Mouse (Mus musculus): ENCODE results near the gene Agps.

Agps gene

DNA sequence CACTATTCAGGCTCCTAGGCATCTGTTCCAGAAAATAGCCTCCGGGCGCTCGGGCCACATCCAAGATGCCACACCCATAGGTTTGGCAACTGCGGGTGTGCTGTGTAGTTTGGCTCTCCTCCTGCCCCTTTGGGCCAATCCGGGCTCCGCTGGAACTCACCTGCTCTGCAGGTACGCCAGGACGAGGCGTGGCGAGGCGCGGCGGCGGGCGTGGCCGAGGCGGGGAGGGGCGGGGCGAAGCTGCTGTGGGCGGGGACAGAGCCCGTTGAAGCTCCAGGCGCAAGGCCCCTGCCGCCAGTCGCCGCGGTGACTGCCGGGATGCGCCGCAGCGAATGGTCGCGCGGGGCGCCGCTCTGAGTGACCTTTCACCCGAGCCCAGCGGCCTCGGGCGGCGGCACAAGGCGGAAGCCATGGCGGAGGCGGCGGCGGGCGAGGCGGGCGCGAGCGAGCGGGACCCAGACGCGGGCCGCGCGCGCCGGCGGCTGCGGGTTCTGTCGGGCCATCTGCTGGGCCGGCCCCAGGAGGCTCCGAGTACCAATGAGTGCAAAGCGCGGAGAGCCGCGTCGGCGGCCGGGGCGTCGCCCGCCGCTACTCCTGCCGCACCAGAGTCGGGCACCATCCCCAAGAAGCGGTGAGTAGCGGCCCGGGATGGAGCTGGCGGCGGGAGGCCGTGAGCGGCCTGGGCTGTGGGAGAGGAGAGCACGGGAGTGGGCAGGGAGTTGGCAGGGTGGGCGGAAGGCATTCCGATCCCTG is at the start of gene Agps:
Gene Agps, plus strand, starts transcription at position 297 of the 753 bp plus-strand sequence.
- Histone ChIP-seq H3K4me3 (replicated peaks; ENCODE audit: low read length) (peak within 1 kb of the TSS; percentile 97), H3K36me3 (ENCODE audit: insufficient read depth, low read length) (peaks cover 23% of the 10 kb centered on the region), H3K27me3 (ENCODE audit: insufficient read depth, low read length) (no peaks in the 10 kb centered on the region), H3K9me3 (ENCODE audit: low read length) (no peaks in the 10 kb centered on the region), H3K4me1 (replicated peaks; ENCODE audit: low read depth, low read length) (peaks cover 34% of the 10 kb centered on the region)
- no peak for TF ChIP-seq CTCF (conservative IDR thresholded peaks at IDR 0.05; ENCODE audit: low read length)
- no peak for TF ChIP-seq NANOG (IDR thresholded peaks at IDR 0.05; ENCODE audit: borderline replicate concordance, low read length)
- no peak for TF ChIP-seq POU5F1 (IDR thresholded peaks at IDR 0.05; ENCODE audit: borderline replicate concordance, low read length)

DNA sequence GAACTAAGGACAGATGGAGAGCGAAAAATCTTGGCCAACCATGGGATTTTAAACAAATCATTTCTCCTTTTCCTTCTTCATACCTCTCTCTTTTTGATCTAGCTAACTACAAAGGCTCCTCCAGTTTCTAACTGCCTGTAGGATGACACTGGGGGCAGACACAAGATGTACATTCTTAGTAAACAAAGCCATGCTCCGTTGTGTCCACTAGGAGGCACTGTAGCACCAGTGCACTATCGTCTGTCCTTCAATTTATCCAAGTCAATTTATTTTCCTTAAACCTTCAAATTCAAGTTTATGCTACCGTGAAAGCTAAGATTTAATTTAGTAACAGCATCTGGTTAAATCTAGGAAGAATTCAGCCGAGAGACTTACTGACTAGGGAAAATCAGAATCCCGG is 45.9 kb upstream of the Agps start:
- Histone ChIP-seq H3K4me3 (replicated peaks; ENCODE audit: low read length) (no peak overlapping the region), H3K36me3 (ENCODE audit: insufficient read depth, low read length) (no peaks in the 10 kb centered on the region), H3K4me1 (replicated peaks; ENCODE audit: low read depth, low read length) (peaks cover 8% of the 10 kb centered on the region), H3K27me3 (ENCODE audit: insufficient read depth, low read length) (no peaks in the 10 kb centered on the region), H3K9me3 (ENCODE audit: low read length) (no peaks in the 10 kb centered on the region)
- TF ChIP-seq POU5F1 (IDR thresholded peaks at IDR 0.05; ENCODE audit: borderline replicate concordance, low read length) (no peak), CTCF (conservative IDR thresholded peaks at IDR 0.05; ENCODE audit: low read length) (peak; percentile 97)

DNA sequence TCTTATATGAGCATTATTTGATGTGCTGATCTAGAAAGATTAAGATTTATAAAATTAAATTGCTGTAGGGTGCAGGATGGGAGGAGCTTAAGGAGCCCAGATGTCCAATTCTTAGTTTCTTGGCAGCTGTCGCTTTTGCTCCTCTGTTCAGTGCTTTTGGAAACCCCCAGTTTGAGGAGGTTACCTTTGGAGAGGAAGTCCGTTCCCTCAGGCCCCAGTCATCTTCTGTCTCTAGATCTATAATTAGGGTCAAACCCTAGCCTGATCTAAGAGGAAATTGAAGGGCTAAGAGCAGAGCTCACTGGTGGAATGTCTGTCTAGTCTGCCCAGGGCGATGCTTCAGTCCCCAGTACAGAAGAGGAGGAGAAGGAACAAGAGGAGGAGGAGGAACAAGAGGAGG is 43.5 kb upstream of the Agps start:
- TF ChIP-seq POU5F1 (IDR thresholded peaks at IDR 0.05; ENCODE audit: borderline replicate concordance, low read length) (no peak), CTCF (conservative IDR thresholded peaks at IDR 0.05; ENCODE audit: low read length) (no peak), NANOG (IDR thresholded peaks at IDR 0.05; ENCODE audit: borderline replicate concordance, low read length) (no peak)
- no peak overlapping the region for H3K4me3 ChIP-seq (replicated peaks; ENCODE audit: low read length)
- no peaks in the 10 kb centered on the region for H3K9me3 ChIP-seq (ENCODE audit: low read length)
- H3K27me3 ChIP-seq (ENCODE audit: insufficient read depth, low read length): no peaks in the 10 kb centered on the region
- peaks cover 12% of the 10 kb centered on the region for H3K4me1 ChIP-seq (replicated peaks; ENCODE audit: low read depth, low read length)
- H3K36me3 ChIP-seq (ENCODE audit: insufficient read depth, low read length): no peaks in the 10 kb centered on the region

DNA sequence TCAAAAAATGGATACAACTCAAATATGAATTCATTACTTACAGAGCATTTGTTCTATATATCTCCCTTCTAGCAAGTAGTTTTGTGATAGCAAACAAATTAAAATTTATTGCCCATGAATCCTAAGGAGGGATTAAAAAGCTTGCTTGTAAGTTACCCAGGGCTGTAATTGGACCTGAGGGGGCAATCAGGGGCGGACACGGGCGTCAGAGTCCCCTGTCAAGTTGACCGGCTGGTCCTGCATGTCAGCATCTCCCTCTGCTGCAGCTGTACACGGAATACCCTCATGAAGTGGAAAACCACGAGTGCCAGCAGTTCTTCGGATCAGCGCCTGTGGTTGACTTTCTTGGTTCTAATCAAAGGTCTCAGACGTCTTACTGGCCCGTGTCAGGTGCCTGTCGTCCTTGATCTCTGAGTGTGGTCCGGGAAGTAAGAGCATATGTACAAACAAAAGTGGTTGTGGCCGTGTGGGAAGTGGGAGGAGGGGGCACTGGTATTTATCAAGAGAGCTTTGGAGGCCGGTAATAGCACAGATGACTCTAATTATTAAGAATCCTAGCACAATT is 41.9 kb upstream of the Agps start:
- H3K36me3 ChIP-seq (ENCODE audit: insufficient read depth, low read length): no peaks in the 10 kb centered on the region
- H3K9me3 ChIP-seq (ENCODE audit: low read length): no peaks in the 10 kb centered on the region
- H3K4me1 ChIP-seq (replicated peaks; ENCODE audit: low read depth, low read length): peaks cover 12% of the 10 kb centered on the region
- TF ChIP-seq POU5F1 (IDR thresholded peaks at IDR 0.05; ENCODE audit: borderline replicate concordance, low read length) (no peak), CTCF (conservative IDR thresholded peaks at IDR 0.05; ENCODE audit: low read length) (no peak), NANOG (IDR thresholded peaks at IDR 0.05; ENCODE audit: borderline replicate concordance, low read length) (no peak)
- no peaks in the 10 kb centered on the region for H3K27me3 ChIP-seq (ENCODE audit: insufficient read depth, low read length)
- H3K4me3 ChIP-seq (replicated peaks; ENCODE audit: low read length): no peak overlapping the region

DNA sequence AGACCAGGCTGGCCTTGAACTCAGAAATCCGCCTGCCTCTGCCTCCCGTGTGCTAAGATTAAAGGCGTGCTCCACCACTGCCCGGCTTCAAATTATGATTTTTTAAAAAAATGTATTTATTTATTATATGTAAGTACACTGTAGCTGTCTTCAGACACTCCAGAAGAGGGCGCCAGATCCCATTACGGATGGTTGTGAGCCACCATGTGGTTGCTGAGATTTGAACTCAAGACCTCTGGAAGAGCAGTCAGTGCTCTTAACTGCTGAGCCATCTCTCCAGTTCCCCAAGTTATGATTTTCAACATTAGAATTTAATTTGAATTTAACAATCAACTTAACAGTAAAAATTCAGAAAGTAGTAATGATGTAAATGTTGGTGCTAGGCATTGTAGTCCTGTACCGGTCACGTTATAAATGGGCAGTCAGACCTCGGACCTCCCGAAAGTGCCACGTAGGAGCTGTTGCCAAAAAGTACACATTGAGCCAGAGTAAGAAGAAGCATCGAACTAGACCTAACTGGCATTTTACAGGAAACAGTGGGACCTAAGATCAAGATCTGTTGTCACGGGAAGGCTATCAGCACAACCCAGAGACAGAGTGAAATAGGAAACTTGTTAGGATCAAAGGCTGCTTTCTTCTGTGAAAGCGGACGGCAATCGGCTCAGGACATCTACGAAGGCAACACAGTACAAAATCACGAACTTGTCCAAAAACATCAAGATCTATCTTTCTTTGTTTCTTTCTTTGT is 40.2 kb upstream of the Agps start:
- Histone ChIP-seq H3K9me3 (ENCODE audit: low read length) (no peaks in the 10 kb centered on the region), H3K4me1 (replicated peaks; ENCODE audit: low read depth, low read length) (peaks cover 9% of the 10 kb centered on the region; the same call in 1 of the 2 replicates), H3K36me3 (ENCODE audit: insufficient read depth, low read length) (no peaks in the 10 kb centered on the region), H3K27me3 (ENCODE audit: insufficient read depth, low read length) (no peaks in the 10 kb centered on the region), H3K4me3 (replicated peaks; ENCODE audit: low read length) (no peak overlapping the region)
- TF ChIP-seq POU5F1 (IDR thresholded peaks at IDR 0.05; ENCODE audit: borderline replicate concordance, low read length) (no peak), CTCF (conservative IDR thresholded peaks at IDR 0.05; ENCODE audit: low read length) (peak; percentile 28)

DNA sequence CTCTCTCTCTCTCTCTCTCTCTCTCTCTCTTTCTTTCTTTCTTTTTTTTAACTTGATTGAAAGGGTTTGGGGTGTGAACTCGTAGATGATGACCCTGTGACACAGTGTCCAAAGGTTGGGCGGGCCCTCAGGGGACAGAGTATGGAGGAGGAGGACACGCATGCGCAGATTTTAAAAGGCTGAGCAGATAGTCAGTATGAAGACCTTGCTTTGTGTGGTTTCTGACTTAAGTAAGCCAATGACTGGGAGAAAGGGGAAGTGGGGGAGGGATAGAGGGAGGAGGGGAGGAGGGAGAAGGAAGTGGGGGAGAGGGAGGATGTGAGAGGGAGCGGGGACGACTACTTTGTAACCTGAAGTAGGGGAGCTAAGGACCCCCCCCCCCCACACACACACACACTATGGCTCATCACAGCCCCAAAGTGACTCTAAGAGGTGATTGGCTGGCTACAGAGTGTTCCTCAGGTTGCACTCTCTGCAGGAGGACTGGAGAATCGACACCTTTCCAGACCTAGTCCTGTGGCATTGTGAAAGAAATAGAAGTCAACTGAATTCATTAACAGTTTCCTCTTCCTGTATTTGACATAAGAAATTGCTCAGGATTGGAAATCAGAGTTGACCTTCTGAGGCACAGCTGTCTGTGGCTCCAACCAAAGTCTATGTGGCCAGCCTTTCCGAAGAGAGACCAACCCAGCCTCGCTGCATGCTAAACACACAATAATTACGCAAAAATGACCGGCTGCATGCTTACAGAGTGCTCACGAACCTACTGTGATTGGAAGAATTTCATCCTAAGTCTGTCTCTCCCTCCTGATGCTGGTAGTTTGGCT is 39.4 kb upstream of the Agps start:
- peaks cover 9% of the 10 kb centered on the region; the same call in 1 of the 2 replicates for H3K4me1 ChIP-seq (replicated peaks; ENCODE audit: low read depth, low read length)
- no peaks in the 10 kb centered on the region for H3K27me3 ChIP-seq (ENCODE audit: insufficient read depth, low read length)
- H3K9me3 ChIP-seq (ENCODE audit: low read length): no peaks in the 10 kb centered on the region
- TF ChIP-seq POU5F1 (IDR thresholded peaks at IDR 0.05; ENCODE audit: borderline replicate concordance, low read length) (no peak), CTCF (conservative IDR thresholded peaks at IDR 0.05; ENCODE audit: low read length) (no peak), NANOG (IDR thresholded peaks at IDR 0.05; ENCODE audit: borderline replicate concordance, low read length) (no peak)
- no peak overlapping the region for H3K4me3 ChIP-seq (replicated peaks; ENCODE audit: low read length)
- no peaks in the 10 kb centered on the region for H3K36me3 ChIP-seq (ENCODE audit: insufficient read depth, low read length)

DNA sequence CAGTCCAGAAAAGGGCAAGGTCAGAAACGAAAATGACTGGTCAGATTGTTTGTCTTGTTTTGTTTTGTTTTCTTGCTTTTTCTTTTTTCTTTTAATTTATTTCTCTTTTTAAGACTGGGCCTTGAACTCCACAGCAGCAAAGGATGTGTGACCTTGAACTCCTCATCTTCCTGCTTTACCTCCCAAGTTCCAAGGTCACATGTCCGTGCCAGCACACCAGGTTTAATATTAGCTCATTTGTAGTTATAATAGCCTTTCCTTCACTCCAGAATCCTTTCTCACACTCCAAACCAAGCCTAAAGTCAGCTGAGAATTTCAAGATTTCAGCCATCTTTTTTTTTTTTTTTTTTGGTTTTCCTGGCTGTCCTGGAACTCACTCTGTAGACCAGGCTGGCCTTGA is 35.8 kb upstream of the Agps start:
- H3K4me1 ChIP-seq (replicated peaks; ENCODE audit: low read depth, low read length): peaks cover 9% of the 10 kb centered on the region; the same call in 1 of the 2 replicates
- H3K9me3 ChIP-seq (ENCODE audit: low read length): no peaks in the 10 kb centered on the region
- H3K27me3 ChIP-seq (ENCODE audit: insufficient read depth, low read length): no peaks in the 10 kb centered on the region
- TF ChIP-seq POU5F1 (IDR thresholded peaks at IDR 0.05; ENCODE audit: borderline replicate concordance, low read length) (no peak), CTCF (conservative IDR thresholded peaks at IDR 0.05; ENCODE audit: low read length) (no peak), NANOG (IDR thresholded peaks at IDR 0.05; ENCODE audit: borderline replicate concordance, low read length) (no peak)
- no peak overlapping the region for H3K4me3 ChIP-seq (replicated peaks; ENCODE audit: low read length)
- no peaks in the 10 kb centered on the region for H3K36me3 ChIP-seq (ENCODE audit: insufficient read depth, low read length)
